Mouse (Mus musculus): ENCODE data around the gene Tsc22d3. TPM values are rescaled to one million over a fixed set of nuclear protein-coding genes. Genes with fewer than 3 reads are reported as not detected.

Gene Tsc22d3
- polyA plus RNA-seq, 1 experiment: 87.0 TPM

GRCm38 (mm10) chrX:140575636-140576035, 24.8 kb downstream of the Tsc22d3 start:
- no peak overlapping the region for H3K4me2 ChIP-seq (ENCODE audit: low read depth)
- H3K4me3 ChIP-seq: no peak overlapping the region
- TF ChIP-seq MAX (IDR thresholded peaks at IDR 0.05; ENCODE audit: low read depth) (no peak), SRF (IDR thresholded peaks at IDR 0.05; ENCODE audit: control insufficient read depth, insufficient read length, low read depth) (no peak), TCF12 (IDR thresholded peaks at IDR 0.05; ENCODE audit: insufficient read depth, poor library complexity, severe bottlenecking) (no peak), TCF3 (IDR thresholded peaks at IDR 0.05; ENCODE audit: insufficient read length, low read depth) (no peak), POLR2AphosphoS2 (IDR thresholded peaks at IDR 0.05; ENCODE audit: insufficient read length, low read depth) (no peak), CEBPB (IDR thresholded peaks at IDR 0.05; ENCODE audit: insufficient read depth, poor library complexity, severe bottlenecking) (no peak), USF1 (IDR thresholded peaks at IDR 0.05; ENCODE audit: low read depth) (no peak), MYOD1 (IDR thresholded peaks at IDR 0.05; ENCODE audit: control insufficient read depth in 1 of 3, insufficient read length in 2 of 3, low read depth in 2 of 3) (no peak), MYOG (IDR thresholded peaks at IDR 0.05; ENCODE audit: control insufficient read depth in 1 of 3, insufficient read depth in 1 of 3, insufficient read length in 2 of 3, low read depth in 2 of 3) (no peak), REST (IDR thresholded peaks at IDR 0.05; ENCODE audit: insufficient read depth, insufficient read length) (no peak), E2F4 (IDR thresholded peaks at IDR 0.05; ENCODE audit: insufficient read depth) (no peak), POLR2A (IDR thresholded peaks at IDR 0.05; ENCODE audit: insufficient read length, low read depth) (no peak)
- H3K27me3 ChIP-seq (ENCODE audit: control insufficient read depth, insufficient read depth, insufficient read length): no peaks in the 10 kb centered on the region
- no peaks in the 10 kb centered on the region for H3K79me2 ChIP-seq (ENCODE audit: control insufficient read depth, insufficient read depth)
- no peaks in the 10 kb centered on the region for H3K36me3 ChIP-seq (ENCODE audit: control insufficient read depth, insufficient read depth)
- no peak overlapping the region for H3ac ChIP-seq (ENCODE audit: control insufficient read depth, insufficient read length)

- no peaks in the 10 kb centered on the region for H3K36me3 ChIP-seq (ENCODE audit: control insufficient read depth, insufficient read depth)
- no peaks in the 10 kb centered on the region for H3K79me2 ChIP-seq (ENCODE audit: control insufficient read depth, insufficient read depth)
- no peaks in the 10 kb centered on the region for H3K27me3 ChIP-seq (ENCODE audit: control insufficient read depth, insufficient read depth, insufficient read length)
- TF ChIP-seq USF1 (IDR thresholded peaks at IDR 0.05; ENCODE audit: low read depth) (no peak), MAX (IDR thresholded peaks at IDR 0.05; ENCODE audit: low read depth) (no peak), E2F4 (IDR thresholded peaks at IDR 0.05; ENCODE audit: insufficient read depth) (no peak), CEBPB (IDR thresholded peaks at IDR 0.05; ENCODE audit: insufficient read depth, poor library complexity, severe bottlenecking) (no peak), TCF12 (IDR thresholded peaks at IDR 0.05; ENCODE audit: insufficient read depth, poor library complexity, severe bottlenecking) (no peak), POLR2A (IDR thresholded peaks at IDR 0.05; ENCODE audit: insufficient read length, low read depth) (no peak), POLR2AphosphoS2 (IDR thresholded peaks at IDR 0.05; ENCODE audit: insufficient read length, low read depth) (no peak), SRF (IDR thresholded peaks at IDR 0.05; ENCODE audit: control insufficient read depth, insufficient read length, low read depth) (no peak), REST (IDR thresholded peaks at IDR 0.05; ENCODE audit: insufficient read depth, insufficient read length) (no peak), TCF3 (IDR thresholded peaks at IDR 0.05; ENCODE audit: insufficient read length, low read depth) (no peak), MYOG (IDR thresholded peaks at IDR 0.05; ENCODE audit: control insufficient read depth in 1 of 3, insufficient read depth in 1 of 3, insufficient read length in 2 of 3, low read depth in 2 of 3) (no peak), MYOD1 (IDR thresholded peaks at IDR 0.05; ENCODE audit: control insufficient read depth in 1 of 3, insufficient read length in 2 of 3, low read depth in 2 of 3) (no peak)
- H3K4me3 ChIP-seq: no peak overlapping the region
- H3K4me2 ChIP-seq (ENCODE audit: low read depth): no peak overlapping the region
- H3ac ChIP-seq (ENCODE audit: control insufficient read depth, insufficient read length): no peak overlapping the region
Observed at GRCm38 (mm10) chrX:140575200-140575599, 25.3 kb downstream of the Tsc22d3 start.

GRCm38 (mm10) chrX:140572702-140573338, 27.6 kb downstream of the Tsc22d3 start:
- Histone ChIP-seq H3ac (ENCODE audit: control insufficient read depth, insufficient read length) (no peak overlapping the region), H3K36me3 (ENCODE audit: control insufficient read depth, insufficient read depth) (no peaks in the 10 kb centered on the region), H3K27me3 (ENCODE audit: control insufficient read depth, insufficient read depth, insufficient read length) (no peaks in the 10 kb centered on the region), H3K79me2 (ENCODE audit: control insufficient read depth, insufficient read depth) (no peaks in the 10 kb centered on the region), H3K4me2 (ENCODE audit: low read depth) (no peak overlapping the region), H3K4me3 (no peak overlapping the region)
- no peak for TF ChIP-seq MAX (IDR thresholded peaks at IDR 0.05; ENCODE audit: low read depth)
- no peak for TF ChIP-seq E2F4 (IDR thresholded peaks at IDR 0.05; ENCODE audit: insufficient read depth)
- no peak for TF ChIP-seq USF1 (IDR thresholded peaks at IDR 0.05; ENCODE audit: low read depth)
- no peak for TF ChIP-seq TCF12 (IDR thresholded peaks at IDR 0.05; ENCODE audit: insufficient read depth, poor library complexity, severe bottlenecking)
- no peak for TF ChIP-seq SRF (IDR thresholded peaks at IDR 0.05; ENCODE audit: control insufficient read depth, insufficient read length, low read depth)
- no peak for TF ChIP-seq CEBPB (IDR thresholded peaks at IDR 0.05; ENCODE audit: insufficient read depth, poor library complexity, severe bottlenecking)
- TF ChIP-seq TCF3 (IDR thresholded peaks at IDR 0.05; ENCODE audit: insufficient read length, low read depth): no peak
- no peak for TF ChIP-seq POLR2AphosphoS2 (IDR thresholded peaks at IDR 0.05; ENCODE audit: insufficient read length, low read depth)
- TF ChIP-seq MYOG (IDR thresholded peaks at IDR 0.05; ENCODE audit: control insufficient read depth in 1 of 3, insufficient read depth in 1 of 3, insufficient read length in 2 of 3, low read depth in 2 of 3): no peak

- Histone ChIP-seq H3K4me3 (no peak overlapping the region), H3K27me3 (ENCODE audit: control insufficient read depth, insufficient read depth, insufficient read length) (no peaks in the 10 kb centered on the region), H3K79me2 (ENCODE audit: control insufficient read depth, insufficient read depth) (no peaks in the 10 kb centered on the region), H3K36me3 (ENCODE audit: control insufficient read depth, insufficient read depth) (no peaks in the 10 kb centered on the region), H3ac (ENCODE audit: control insufficient read depth, insufficient read length) (no peak overlapping the region), H3K4me2 (ENCODE audit: low read depth) (no peak overlapping the region)
- TF ChIP-seq USF1 (IDR thresholded peaks at IDR 0.05; ENCODE audit: low read depth): no peak
- no peak for TF ChIP-seq MYOG (IDR thresholded peaks at IDR 0.05; ENCODE audit: control insufficient read depth in 1 of 3, insufficient read depth in 1 of 3, insufficient read length in 2 of 3, low read depth in 2 of 3)
- TF ChIP-seq TCF3 (IDR thresholded peaks at IDR 0.05; ENCODE audit: insufficient read length, low read depth): no peak
- no peak for TF ChIP-seq POLR2A (IDR thresholded peaks at IDR 0.05; ENCODE audit: insufficient read length, low read depth)
- no peak for TF ChIP-seq E2F4 (IDR thresholded peaks at IDR 0.05; ENCODE audit: insufficient read depth)
- no peak for TF ChIP-seq CEBPB (IDR thresholded peaks at IDR 0.05; ENCODE audit: insufficient read depth, poor library complexity, severe bottlenecking)
- TF ChIP-seq POLR2AphosphoS2 (IDR thresholded peaks at IDR 0.05; ENCODE audit: insufficient read length, low read depth): no peak
- no peak for TF ChIP-seq SRF (IDR thresholded peaks at IDR 0.05; ENCODE audit: control insufficient read depth, insufficient read length, low read depth)
- TF ChIP-seq TCF12 (IDR thresholded peaks at IDR 0.05; ENCODE audit: insufficient read depth, poor library complexity, severe bottlenecking): no peak
- TF ChIP-seq REST (IDR thresholded peaks at IDR 0.05; ENCODE audit: insufficient read depth, insufficient read length): no peak
- no peak for TF ChIP-seq MAX (IDR thresholded peaks at IDR 0.05; ENCODE audit: low read depth)
- no peak for TF ChIP-seq MYOD1 (IDR thresholded peaks at IDR 0.05; ENCODE audit: control insufficient read depth in 1 of 3, insufficient read length in 2 of 3, low read depth in 2 of 3)
Observed at GRCm38 (mm10) chrX:140569595-140569994, 30.9 kb downstream of the Tsc22d3 start.
